Mouse (Mus musculus) spleen, postnatal 36 days (tissue): Measurements from ENCODE around the gene Sipa1.

Experiments used
- DNase-seq, 2 experiments: peaks; one replicate each; pipeline ENCODE4 v3.0.0; 2022; ENCODE audit warnings: low spot score in 2 of 2, mixed read lengths in 1 of 2

Sipa1 gene

DNA sequence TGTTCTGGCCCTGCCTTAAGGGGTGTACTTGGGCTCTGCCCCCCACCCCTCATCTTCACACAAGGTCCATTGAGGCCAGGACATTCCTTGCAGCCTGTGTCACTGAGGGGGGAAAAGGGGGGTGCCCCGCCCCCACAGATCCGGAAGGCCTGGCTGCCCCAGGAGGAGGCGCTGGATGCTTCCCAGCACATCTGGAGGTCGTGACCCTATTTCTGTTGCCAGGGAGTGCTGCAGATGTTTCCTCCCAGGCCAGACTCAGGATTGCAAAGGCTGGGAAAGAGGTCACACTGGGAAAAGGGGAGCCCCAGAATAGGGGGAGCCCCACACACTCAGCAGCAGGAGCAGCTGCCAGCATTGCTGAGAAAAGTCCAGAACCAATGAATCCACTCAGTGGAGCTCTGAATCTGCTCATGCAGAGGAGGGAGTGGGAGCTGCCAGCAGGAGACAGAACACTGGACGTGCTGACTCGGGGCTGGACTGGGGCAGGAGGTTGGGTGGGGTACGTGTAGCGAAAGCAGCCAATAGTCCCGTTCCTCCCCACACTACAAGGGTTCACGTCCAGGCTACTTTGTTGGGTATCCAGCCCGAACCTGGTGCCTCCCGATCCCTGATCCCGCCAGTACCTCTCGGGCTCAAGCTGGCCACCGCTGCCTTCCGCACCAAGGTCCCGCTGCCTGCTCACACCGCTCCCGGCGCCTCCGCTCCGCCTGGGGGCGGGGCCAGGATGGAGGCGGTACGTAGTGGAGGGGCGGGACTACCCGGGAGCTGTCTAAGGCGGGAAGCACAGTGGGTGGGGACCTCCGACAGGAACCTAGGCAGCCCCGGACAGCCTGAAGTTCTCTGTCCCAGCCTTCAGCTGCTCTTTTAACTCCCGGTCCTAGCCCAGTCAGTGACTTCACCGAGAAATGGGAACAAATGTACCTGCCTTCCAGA is at the start of gene Sipa1:
Gene Sipa1 (minus strand): TSS at position 727 of the 933 bp plus-strand sequence.
- peak; percentile 97 to 98 for DNase-seq

DNA sequence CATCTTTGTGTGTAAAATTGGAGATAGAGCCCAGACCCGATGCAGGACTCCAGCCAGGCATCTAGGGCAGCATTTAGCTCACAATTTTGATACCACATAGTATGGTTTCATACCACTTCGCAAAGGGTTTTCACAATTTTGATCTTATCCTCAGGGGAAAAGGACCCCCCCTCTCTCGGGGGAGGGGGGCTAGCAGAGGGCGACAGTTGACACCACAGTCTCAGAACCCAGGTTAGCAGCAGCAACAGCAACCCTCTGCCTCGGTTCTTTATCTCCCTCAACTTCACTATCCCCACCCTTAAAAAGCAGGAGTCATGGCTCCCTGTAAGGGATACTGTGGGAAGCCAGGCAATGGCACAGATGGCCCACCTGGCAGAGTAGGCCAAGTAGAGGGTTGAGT is 49.7 kb upstream of the Sipa1 start:
- DNase-seq = no peak

- peak; percentile 56 to 57 for DNase-seq
These were observed 48.5 kb upstream of the Sipa1 start for GRCm38 (mm10) chr19:5711907-5712460.

DNA sequence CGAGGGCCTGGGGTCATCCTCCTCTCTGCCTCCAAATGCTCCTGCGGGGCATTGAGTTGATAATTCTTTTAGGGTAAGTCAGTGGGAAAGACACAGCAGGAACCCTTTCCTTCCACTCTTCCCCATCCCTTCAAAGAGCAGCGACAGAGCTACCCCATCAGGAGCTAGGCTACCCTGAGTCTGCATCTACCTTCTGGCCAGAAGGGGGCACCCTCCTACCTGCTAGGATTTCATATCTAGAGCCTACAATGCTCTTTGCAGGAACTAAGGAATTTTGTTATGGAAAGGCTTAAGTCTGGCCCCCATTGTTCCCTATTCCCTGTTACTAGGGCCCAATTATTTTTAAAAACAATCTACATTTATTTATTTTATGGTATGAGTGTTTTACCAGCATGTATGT is 47.7 kb upstream of the Sipa1 start:
- DNase-seq = peak; percentile 54 to 67

GRCm38 (mm10) chr19:5710581-5710980 is 47.1 kb upstream of the Sipa1 start:
- no peak for DNase-seq

DNA sequence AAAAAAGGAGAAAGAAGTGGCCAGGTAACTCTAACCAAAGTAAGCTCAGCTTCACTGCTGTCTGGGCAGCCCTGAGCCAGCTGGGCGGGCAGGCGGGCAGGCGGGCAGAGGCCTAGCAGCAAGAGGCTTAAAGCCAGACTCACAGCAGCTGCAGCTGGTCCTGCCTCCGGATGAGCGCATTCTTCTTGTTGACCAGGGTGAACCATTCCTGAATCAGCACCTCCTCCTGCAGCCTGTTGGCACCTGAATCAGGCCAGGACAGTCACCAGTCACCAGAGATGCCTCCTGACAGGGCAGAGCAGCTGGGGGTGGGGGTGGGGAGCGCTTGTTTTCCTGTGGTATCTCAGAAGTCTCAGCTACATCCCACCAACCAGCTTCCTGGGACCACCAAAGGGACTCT is 46.6 kb upstream of the Sipa1 start:
- no peak for DNase-seq

DNA sequence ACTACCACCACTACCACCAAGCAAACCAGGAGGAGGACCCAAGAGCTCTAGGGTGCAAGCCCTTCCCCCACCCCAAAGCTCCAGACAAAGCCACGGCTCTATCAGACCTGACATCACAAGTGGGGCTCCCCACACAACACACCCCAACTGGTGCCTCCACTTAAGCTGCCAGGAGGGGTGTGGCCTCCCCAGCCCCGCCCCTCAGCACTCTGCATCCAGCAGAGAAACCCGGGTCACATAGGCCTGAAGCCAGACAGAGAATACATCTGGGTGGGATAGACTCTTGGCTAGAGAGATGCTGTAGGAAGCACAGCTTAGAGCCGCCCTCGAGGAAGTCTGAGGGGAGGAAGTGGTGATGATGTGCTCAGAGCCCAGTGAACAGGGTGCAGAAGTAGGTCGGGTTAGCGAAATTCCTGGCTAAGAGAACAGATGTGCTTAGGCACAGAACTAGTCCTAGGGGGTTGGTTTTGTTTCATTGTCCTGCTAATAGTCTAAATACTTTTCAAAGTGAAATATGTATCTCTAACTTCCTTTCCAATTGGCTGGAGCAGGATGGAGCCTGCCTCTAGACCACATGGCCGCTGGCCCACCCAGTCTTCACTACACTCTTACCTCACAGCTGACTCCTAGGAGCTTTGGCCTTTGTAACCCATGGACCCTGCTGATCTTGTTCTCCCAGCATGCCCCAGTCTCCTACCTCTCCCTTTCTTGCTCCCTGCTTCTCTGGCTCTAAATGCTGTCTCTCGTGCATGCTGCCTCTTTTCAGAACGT is 41.5 kb upstream of the Sipa1 start:
- DNase-seq = peak in 1 of 2 experiments; percentile 50

GRCm38 (mm10) chr19:5704163-5704800 is 40.8 kb upstream of the Sipa1 start, which contains the start of gene Kcnk7:
Gene Kcnk7, plus strand, starts transcription at chr19:5704367.
- DNase-seq = peak; percentile 37 to 44

DNA sequence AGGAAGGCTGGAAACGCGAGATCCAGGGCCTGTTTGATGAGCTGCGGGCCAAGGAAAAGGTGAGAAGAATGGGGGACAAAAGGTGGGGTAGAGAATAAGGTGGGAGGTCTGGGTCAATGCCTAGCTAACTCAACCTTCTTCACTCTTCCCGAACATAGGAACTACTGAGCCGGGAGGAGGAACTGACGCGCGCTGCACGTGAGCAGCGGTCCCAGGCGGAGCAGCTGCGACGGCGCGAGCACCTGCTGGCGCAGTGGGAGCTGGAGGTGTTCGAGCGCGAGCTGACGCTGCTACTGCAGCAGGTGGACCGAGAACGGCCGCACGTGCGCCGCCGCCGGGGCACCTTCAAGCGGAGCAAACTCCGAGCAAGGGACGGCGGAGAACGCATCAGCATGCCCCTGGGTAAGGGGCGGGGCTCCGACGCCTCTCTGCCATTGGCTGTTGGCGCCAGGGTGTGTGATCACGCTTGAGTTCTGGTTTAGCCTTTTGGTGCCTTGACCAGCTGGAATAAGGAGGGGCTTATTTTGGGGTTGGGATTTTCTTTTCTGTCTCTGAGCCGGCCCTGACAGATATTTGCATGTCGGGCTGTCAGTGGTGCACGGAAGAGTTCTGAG is 32.4 kb upstream of the Sipa1 start:
- DNase-seq = no peak

GRCm38 (mm10) chr19:5693801-5694200 is 30.3 kb upstream of the Sipa1 start:
- DNase-seq = no peak

- DNase-seq = no peak
These were observed 29.4 kb upstream of the Sipa1 start for GRCm38 (mm10) chr19:5692913-5693396.

GRCm38 (mm10) chr19:5692086-5692912 is 28.8 kb upstream of the Sipa1 start:
- no peak for DNase-seq

DNA sequence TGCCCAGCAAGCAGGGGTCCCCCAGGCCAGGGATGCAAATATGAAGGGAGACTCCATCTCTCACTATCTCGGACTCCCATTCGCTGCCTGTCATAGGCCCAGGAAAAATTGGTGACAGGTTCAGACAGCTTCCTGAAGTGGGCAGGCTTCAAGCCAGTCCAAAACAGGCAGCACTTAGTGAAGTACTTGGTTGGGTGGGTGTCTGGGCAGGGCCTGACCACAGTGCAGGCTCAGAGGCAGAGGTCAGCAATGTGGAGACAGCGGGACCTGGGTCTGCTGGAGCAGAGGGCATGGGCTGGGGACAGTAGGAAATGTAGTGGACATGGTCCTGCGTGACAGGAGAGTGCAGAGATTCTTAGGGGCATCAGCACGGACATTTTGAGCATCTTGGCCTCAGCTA is 28.1 kb upstream of the Sipa1 start:
- no peak for DNase-seq

DNA sequence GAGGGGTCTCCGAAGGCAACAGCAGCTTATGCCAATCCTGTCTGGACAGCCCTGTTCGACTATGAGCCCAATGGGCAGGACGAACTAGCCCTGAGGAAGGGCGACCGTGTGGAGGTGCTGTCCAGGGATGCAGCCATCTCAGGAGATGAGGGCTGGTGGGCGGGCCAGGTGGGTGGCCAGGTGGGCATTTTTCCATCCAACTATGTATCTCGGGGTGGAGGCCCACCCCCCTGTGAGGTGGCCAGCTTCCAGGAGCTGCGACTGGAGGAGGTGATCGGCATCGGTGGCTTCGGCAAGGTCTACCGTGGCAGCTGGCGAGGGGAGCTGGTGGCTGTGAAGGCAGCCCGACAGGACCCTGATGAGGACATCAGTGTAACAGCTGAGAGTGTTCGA is 26.8 kb upstream of the Sipa1 start:
- no peak for DNase-seq

DNA sequence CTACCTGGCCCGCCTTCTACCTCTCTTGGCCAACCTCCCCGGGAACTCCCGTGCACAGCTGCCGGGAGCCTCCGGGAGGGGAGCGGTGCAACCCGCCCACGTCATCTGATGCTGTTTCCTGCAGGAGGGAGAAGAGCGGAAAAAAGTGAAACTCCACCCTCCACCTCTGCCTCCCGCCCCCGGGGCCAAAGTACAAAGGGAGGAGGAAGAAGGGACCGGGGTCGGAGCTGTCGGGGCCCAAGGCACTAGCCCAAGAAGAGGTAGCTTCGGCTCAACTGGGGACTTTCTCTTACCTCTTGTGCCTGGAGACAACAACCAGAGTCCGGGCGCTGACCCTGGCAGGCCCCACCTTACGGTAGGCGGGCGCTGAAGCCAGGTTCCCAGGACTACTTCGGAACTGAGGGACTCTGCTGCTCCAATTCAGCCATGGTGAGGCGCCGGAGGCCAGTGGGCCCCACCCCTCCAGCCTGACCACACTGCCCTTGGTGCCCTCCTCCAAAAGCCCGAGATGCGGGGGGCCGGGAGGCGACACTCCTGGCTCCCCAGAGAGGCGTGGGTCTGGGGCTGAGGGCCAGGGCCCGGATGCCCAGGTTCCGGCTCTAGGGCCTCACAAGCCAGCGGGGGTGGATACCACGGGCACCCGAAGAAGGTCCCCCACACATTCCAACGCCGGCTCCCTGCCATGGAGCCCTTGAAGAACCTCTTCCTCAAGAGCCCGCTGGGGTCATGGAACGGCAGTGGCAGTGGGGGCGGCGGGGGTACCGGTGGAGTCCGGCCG is 26.2 kb upstream of the Sipa1 start:
- DNase-seq = peak; percentile 93

DNA sequence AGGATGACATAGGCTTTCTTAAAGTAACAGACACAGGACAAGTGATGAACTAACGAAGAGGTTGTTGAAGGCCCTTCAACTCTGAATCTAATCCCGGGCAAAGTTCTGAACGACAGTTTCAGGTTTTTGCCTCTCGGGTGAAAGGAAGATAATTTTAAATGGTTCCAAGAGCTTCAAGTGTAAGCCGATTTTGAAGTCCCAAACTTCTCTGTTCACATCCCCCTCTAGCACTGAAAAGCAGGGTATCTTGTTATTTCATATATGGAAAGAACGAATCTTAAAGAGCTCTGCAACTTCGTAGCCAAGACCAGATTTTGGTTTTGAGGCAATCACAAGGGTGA is 25.6 kb upstream of the Sipa1 start:
- DNase-seq = no peak

DNA sequence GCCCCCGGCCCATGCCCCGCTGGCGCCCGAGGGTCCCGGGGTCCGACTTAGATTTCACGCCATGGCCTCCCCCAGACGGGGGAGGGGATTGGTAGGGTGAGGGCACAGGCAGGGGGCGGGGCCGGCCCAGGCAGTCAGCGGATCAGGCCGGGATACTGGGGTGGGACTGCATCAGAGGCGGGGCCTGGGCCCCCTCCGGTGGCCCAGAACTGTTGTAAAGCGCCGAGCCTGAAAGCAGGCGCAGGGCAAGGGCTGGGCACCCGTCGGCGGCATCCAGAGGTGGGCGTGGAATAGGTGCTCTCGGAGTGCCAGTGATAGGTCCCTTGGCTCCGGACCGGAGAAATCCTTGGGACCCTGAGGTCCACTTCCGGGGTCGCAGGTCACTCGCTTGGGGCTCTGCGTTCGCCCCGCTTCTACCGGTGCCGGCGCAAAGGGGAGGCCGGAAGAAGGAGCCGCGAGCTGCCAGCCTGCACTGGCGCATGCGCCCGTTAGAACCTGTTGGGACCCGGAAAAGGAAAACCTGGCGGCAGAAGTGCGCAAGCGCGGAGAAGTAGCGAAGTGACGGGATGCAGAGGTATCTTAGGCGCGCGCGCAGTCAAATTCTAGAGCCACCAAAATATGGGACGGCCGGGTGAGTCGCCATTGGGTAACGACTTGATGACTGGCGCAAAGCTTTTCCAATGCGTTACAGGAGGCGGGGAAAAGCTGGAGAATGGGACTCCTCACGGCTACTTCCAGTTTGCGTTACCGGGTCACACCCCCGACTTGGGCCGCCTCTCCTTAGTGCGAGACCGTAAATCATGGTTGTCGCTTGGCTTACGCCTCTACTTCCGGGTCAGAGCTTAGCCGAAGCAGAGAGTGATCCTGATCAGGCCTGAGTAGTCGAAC is 24.9 kb upstream of the Sipa1 start, which contains the start of the genes Map3k11 and Pcnx3:
Gene Map3k11 (plus strand): TSS at position 543 of the 888 bp plus-strand sequence.
Gene Pcnx3 (minus strand): TSS at position 709 of the 888 bp plus-strand sequence.
- peak; percentile 96 to 97 for DNase-seq

DNA sequence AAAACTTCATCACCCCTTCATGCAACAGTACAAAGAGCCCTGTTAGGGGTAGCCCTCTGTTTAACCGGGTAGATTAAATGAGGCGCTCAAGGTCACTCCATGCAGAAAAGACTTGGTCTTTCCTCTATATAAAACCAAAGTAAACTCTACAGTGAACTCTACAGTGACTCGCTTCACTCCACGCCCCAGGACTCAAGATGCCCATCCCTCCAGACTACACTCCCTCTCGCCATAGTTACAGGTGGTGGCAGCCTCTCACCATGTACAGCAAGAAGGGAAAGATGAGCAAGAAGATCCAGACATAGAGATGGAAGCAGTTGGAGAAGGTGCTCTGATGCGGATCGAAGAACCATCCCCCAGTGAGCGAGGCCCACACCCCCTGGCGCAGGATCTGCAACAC is 24.2 kb upstream of the Sipa1 start:
- no peak for DNase-seq
